Mouse (Mus musculus): Measurements from ENCODE around the gene Ahctf1. TPM values are rescaled to one million over a fixed set of nuclear protein-coding genes. Genes with fewer than 3 reads are reported as not detected.

The Ahctf1 gene
- total and polyA plus RNA-seq, 3 experiments, result 79.2 to 111 (median 96.0) TPM

- Histone ChIP-seq H3K4me1 (ENCODE audit: control insufficient read depth in 1 of 2, insufficient read depth in 2 of 2) (peaks cover 0 to 25% of the 10 kb centered on the region in 2 experiments; a peak in 2 of 4 replicates), H3K4me2 (ENCODE audit: insufficient read depth, low read depth, poor library complexity, severe bottlenecking) (no peak overlapping the region), H3K79me2 (replicated peaks; ENCODE audit: control insufficient read depth, extremely low read depth, insufficient read depth, poor library complexity, severe bottlenecking) (peaks cover 38% of the 10 kb centered on the region), H3K9me3 (replicated peaks; ENCODE audit: low read length) (no peaks in the 10 kb centered on the region), H3K9ac (ENCODE audit: insufficient read depth, low read depth) (no peak overlapping the region), H3K36me3 (replicated peaks in 1 of 2; ENCODE audit: control insufficient read depth in 1 of 2, insufficient read depth in 1 of 2, low read length in 1 of 2) (peaks cover 64 to 96% of the 10 kb centered on the region in 2 experiments), H3K27me3 (replicated peaks) (no peaks in the 10 kb centered on the region), H3K4me3 (replicated peaks in 1 of 3; ENCODE audit: low read depth in 2 of 3, low read length in 2 of 3, poor library complexity in 1 of 3) (no peak overlapping the region), H3K27ac (ENCODE audit: insufficient read depth, low read depth) (no peak overlapping the region)
- dilution Hi-C loops (cut with MboI; ENCODE audit: extremely low pct_ligation_motif_present, extremely low pct_unique_long_range_greater_than_20kb, low sequenced_read_pairs) (no loop called here), in situ Hi-C loops (cut with MboI; ENCODE audit: low pct_ligation_motif_present, low pct_unique_long_range_greater_than_20kb, low sequenced_read_pairs) (no loop called here)
- no peak for DNase-seq (ENCODE audit: extremely low read depth)
- TF ChIP-seq ZNF384 (IDR thresholded peaks at IDR 0.05; ENCODE audit: low read depth, low read length) (no peak), CHD2 (IDR thresholded peaks at IDR 0.05; ENCODE audit: low read length) (no peak), USF2 (conservative IDR thresholded peaks at IDR 0.05; ENCODE audit: low read depth, low read length) (no peak), MYC (IDR thresholded peaks at IDR 0.05; ENCODE audit: low read depth, low read length) (no peak), POLR2AphosphoS2 (IDR thresholded peaks at IDR 0.05; ENCODE audit: low read depth, low read length) (no peak), UBTF (IDR thresholded peaks at IDR 0.05; ENCODE audit: low read depth, low read length) (no peak), JUN (IDR thresholded peaks at IDR 0.05; ENCODE audit: insufficient read depth, low read depth, low read length) (no peak), PAX5 (IDR thresholded peaks at IDR 0.05; ENCODE audit: low read length) (no peak), MAFK (IDR thresholded peaks at IDR 0.05; ENCODE audit: insufficient replicate concordance, low read length) (no peak), NELFE (IDR thresholded peaks at IDR 0.05; ENCODE audit: low read depth, low read length) (no peak), TCF12 (IDR thresholded peaks at IDR 0.05; ENCODE audit: low read depth, low read length) (no peak), ETS1 (conservative IDR thresholded peaks at IDR 0.05; ENCODE audit: low read depth, low read length) (no peak), RCOR1 (conservative IDR thresholded peaks at IDR 0.05; ENCODE audit: low read depth, low read length) (no peak), ZC3H11A (IDR thresholded peaks at IDR 0.05; ENCODE audit: low read depth, low read length) (no peak), SMC3 (IDR thresholded peaks at IDR 0.05; ENCODE audit: low read depth, low read length) (no peak), KAT2A (IDR thresholded peaks at IDR 0.05; ENCODE audit: insufficient replicate concordance, low read length) (no peak), CTCF (conservative IDR thresholded peaks at IDR 0.05 in 1 of 2, IDR thresholded peaks at IDR 0.05 in 1 of 2; ENCODE audit: low read depth in 2 of 2, low read length in 2 of 2) (no peak), RAD21 (IDR thresholded peaks at IDR 0.05; ENCODE audit: low read depth, low read length) (no peak), MEF2A (IDR thresholded peaks at IDR 0.05; ENCODE audit: borderline replicate concordance, low read depth, low read length) (no peak), POLR2A (IDR thresholded peaks at IDR 0.05; ENCODE audit: low read depth, low read length) (no peak)
These were observed 51.2 kb downstream of the Ahctf1 start for GRCm38 (mm10) chr1:179752276-179752675.

GRCm38 (mm10) chr1:179745171-179745570 lies 58.3 kb downstream of the Ahctf1 start, which contains the start of gene Kif28:
Gene Kif28 (minus strand): TSS chr1:179745271.
- Histone ChIP-seq H3K27ac (ENCODE audit: insufficient read depth, low read depth) (no peak within 1 kb of the TSS), H3K4me3 (replicated peaks in 1 of 3; ENCODE audit: low read depth in 2 of 3, low read length in 2 of 3, poor library complexity in 1 of 3) (no peak within 1 kb of the TSS), H3K4me2 (ENCODE audit: insufficient read depth, low read depth, poor library complexity, severe bottlenecking) (no peak within 1 kb of the TSS), H3K9ac (ENCODE audit: insufficient read depth, low read depth) (no peak within 1 kb of the TSS), H3K27me3 (replicated peaks) (no peaks in the 10 kb centered on the region), H3K79me2 (replicated peaks; ENCODE audit: control insufficient read depth, extremely low read depth, insufficient read depth, poor library complexity, severe bottlenecking) (peaks cover 18% of the 10 kb centered on the region), H3K4me1 (ENCODE audit: control insufficient read depth in 1 of 2, insufficient read depth in 2 of 2) (peaks cover 0 to 9% of the 10 kb centered on the region in 2 experiments; a peak in 2 of 4 replicates), H3K36me3 (replicated peaks in 1 of 2; ENCODE audit: control insufficient read depth in 1 of 2, insufficient read depth in 1 of 2, low read length in 1 of 2) (peaks cover 49 to 72% of the 10 kb centered on the region in 2 experiments), H3K9me3 (replicated peaks; ENCODE audit: low read length) (no peaks in the 10 kb centered on the region)
- in situ Hi-C loops (cut with MboI; ENCODE audit: low pct_ligation_motif_present, low pct_unique_long_range_greater_than_20kb, low sequenced_read_pairs), result no loop called here
- dilution Hi-C loops (cut with MboI; ENCODE audit: extremely low pct_ligation_motif_present, extremely low pct_unique_long_range_greater_than_20kb, low sequenced_read_pairs), result no loop called here
- no peak for DNase-seq (ENCODE audit: extremely low read depth)
- TF ChIP-seq TCF12 (IDR thresholded peaks at IDR 0.05; ENCODE audit: low read depth, low read length) (no peak), NELFE (IDR thresholded peaks at IDR 0.05; ENCODE audit: low read depth, low read length) (no peak), E2F4 (IDR thresholded peaks at IDR 0.05; ENCODE audit: insufficient replicate concordance, low read depth, low read length) (no peak), SIN3A (IDR thresholded peaks at IDR 0.05; ENCODE audit: low read length) (no peak), CTCF (conservative IDR thresholded peaks at IDR 0.05 in 1 of 2, IDR thresholded peaks at IDR 0.05 in 1 of 2; ENCODE audit: low read depth in 2 of 2, low read length in 2 of 2) (no peak), USF1 (IDR thresholded peaks at IDR 0.05; ENCODE audit: low read depth, low read length) (no peak)
